Mouse (Mus musculus) ES-Bruce4 (cell line): ENCODE results near the gene Ggta1.

Source experiments
- CTCF ChIP-seq: IDR thresholded peaks from one replicate; pipeline ENCODE4 v1.8.1; 2011; ENCODE audit warnings: low read depth, low read length
- EP300 ChIP-seq: IDR thresholded peaks from 2 replicates; pipeline ENCODE4 v1.6.1; 2011; ENCODE audit warnings: low read depth, low read length; ENCODE audit not compliant: insufficient read depth
- POLR2A ChIP-seq: IDR thresholded peaks from one replicate; pipeline ENCODE4 v1.8.1; 2011; ENCODE audit warnings: low read length; ENCODE audit not compliant: insufficient read depth

- no peak for TF ChIP-seq CTCF
- no peak for TF ChIP-seq POLR2A
- TF ChIP-seq EP300, result no peak
Measured at GRCm38 (mm10) chr2:35502561-35502960, 39.5 kb upstream of the Ggta1 start.
